Mouse (Mus musculus): Measurements from ENCODE around the gene Scml4.

DNA sequence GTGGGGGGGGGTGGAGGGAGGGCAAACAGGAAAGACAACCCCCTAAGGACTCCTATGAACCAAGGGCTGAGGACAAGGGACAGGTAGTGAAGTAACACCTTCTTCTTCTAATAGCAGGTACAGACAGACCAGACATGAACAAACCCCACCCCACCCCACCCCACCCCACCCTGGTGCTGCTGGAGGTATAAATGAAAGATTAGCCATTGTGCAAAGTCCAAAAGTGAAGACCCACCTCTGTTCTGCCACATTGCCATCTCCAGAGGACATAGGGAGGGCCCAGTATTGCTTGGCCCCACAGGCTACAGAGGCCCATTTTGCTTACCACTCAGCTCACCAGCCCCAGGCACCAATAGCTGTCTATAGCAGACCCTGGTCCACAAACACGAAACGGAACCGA is 95.0 kb downstream of the Scml4 start:
- no peak for TF ChIP-seq CTCF (IDR thresholded peaks at IDR 0.05; ENCODE audit: borderline replicate concordance, control insufficient read depth, extremely low read depth, insufficient read depth, low read length, poor library complexity)
- no peak for TF ChIP-seq POLR2A (IDR thresholded peaks at IDR 0.05; ENCODE audit: control insufficient read depth, extremely low read depth, insufficient read depth, low read length, poor library complexity)
